8 mouse cellular contexts compared by ENCODE assay signal in genomic region chr7:126585717-126586116, GRCm38 (mm10). TPM values are rescaled to one million over a fixed set of nuclear protein-coding genes. Genes with fewer than 3 reads are reported as not detected.
DNase-seq lines count a peak whose midpoint lies in the region; ATAC-seq and TF ChIP-seq lines count a peak whose summit lies in the region.

Cln3 (minus strand) TSS chr7:126585817.

- no peak within 1 kb of the TSS for H3K9ac ChIP-seq in limb, embryonic 11.5 days (ENCODE audit: low read length)

- no peak for TF ChIP-seq POLR2A in lung, adult 2 months (IDR thresholded peaks at IDR 0.05; ENCODE audit: borderline replicate concordance, extremely low read depth, low read depth, low read length)
- TF ChIP-seq POLR2A in small intestine, adult 2 months (IDR thresholded peaks at IDR 0.05; ENCODE audit: low read depth, low read length), result no peak

- H3K27me3 ChIP-seq in limb, embryonic 11.5 days (ENCODE audit: control insufficient read depth, insufficient read depth, low read length), result no peaks in the 10 kb centered on the region; the same call in 1 of the 2 replicates
- H3K27me3 ChIP-seq in small intestine, adult 2 months (ENCODE audit: control insufficient read depth, insufficient read depth, low read length), result no peaks in the 10 kb centered on the region

- 65% methylated on average over 6 of the region's 6 CpGs for WGBS in lung, adult 2 months
- WGBS in limb, embryonic 11.5 days, result 75% methylated on average over 6 of the region's 6 CpGs
- WGBS in small intestine, adult 2 months, result 77% methylated on average over 6 of the region's 6 CpGs

- peak within 1 kb of the TSS; percentile 31 for H3K4me3 ChIP-seq in lung, adult 2 months (replicated peaks; ENCODE audit: extremely low read depth, low read depth, low read length)
- no peak within 1 kb of the TSS for H3K4me3 ChIP-seq in limb, embryonic 11.5 days (ENCODE audit: low read depth, low read length)
- peak within 1 kb of the TSS; percentile 39 for H3K4me3 ChIP-seq in small intestine, adult 2 months (ENCODE audit: low read depth, low read length)

- no peak within 1 kb of the TSS for H3K4me2 ChIP-seq in limb, embryonic 11.5 days (ENCODE audit: low read depth, severe bottlenecking)

- ATAC-seq in common myeloid progenitor, adult 5-6 weeks (replicated peaks; ENCODE audit: low read depth, poor library complexity, severe bottlenecking), result no peak
- ATAC-seq in limb, embryonic 11.5 days (ENCODE audit: insufficient number of reproducible peaks, low FRiP score, low TSS enrichment, low read depth), result no peak
- ATAC-seq in cerebellum, adult (ENCODE audit: insufficient number of reproducible peaks, low FRiP score, low TSS enrichment), result no peak

- intact Hi-C loops in heart, postnatal 14 days (cut with DNase I), result loop anchor here (2.0 kb wide), 1 partner anchor 113 kb away; no protein-coding TSS in a partner anchor

- H3K36me3 ChIP-seq in limb, embryonic 11.5 days (ENCODE audit: control insufficient read depth, insufficient read depth, low read length), result no peaks in the 10 kb centered on the region
- H3K36me3 ChIP-seq in small intestine, adult 2 months (ENCODE audit: control insufficient read depth, insufficient read depth, low read length), result no peaks in the 10 kb centered on the region

- no peak for DNase-seq in lung, adult 2 months
- no peak for DNase-seq in lung, postnatal 4 days
- DNase-seq in heart, postnatal 14 days, result no peak
- DNase-seq in limb, embryonic 11.5 days (ENCODE audit: low spot score), result no peak
- no peak for DNase-seq in natural killer cell, adult 2 months (ENCODE audit: low spot score in 2 of 2)

- H3K27ac ChIP-seq in limb, embryonic 11.5 days (replicated peaks; ENCODE audit: low read depth, low read length), result no peak within 1 kb of the TSS
- peak within 1 kb of the TSS; percentile 61 for H3K27ac ChIP-seq in small intestine, adult 2 months (ENCODE audit: insufficient read depth, low read depth, low read length)

- H3K9me3 ChIP-seq in limb, embryonic 11.5 days (ENCODE audit: control insufficient read depth, low read length), result no peaks in the 10 kb centered on the region

- TF ChIP-seq CTCF in lung, adult 2 months (IDR thresholded peaks at IDR 0.05; ENCODE audit: insufficient read depth, low read length), result no peak
- no peak for TF ChIP-seq CTCF in small intestine, adult 2 months (IDR thresholded peaks at IDR 0.05; ENCODE audit: extremely low read depth, insufficient read length, insufficient replicate concordance, low read depth, low read length)

- no peaks in the 10 kb centered on the region; the same call in 1 of the 2 replicates for H3K4me1 ChIP-seq in lung, adult 2 months (ENCODE audit: control insufficient read depth, insufficient read depth, low read length)
- H3K4me1 ChIP-seq in limb, embryonic 11.5 days (ENCODE audit: control insufficient read depth, insufficient read depth, low read length), result 0 out of 2 replicates have a peak, but pooled peaks cover 3% of the 10 kb centered on the region
- peaks cover 10% of the 10 kb centered on the region for H3K4me1 ChIP-seq in small intestine, adult 2 months (ENCODE audit: control insufficient read depth, insufficient read depth, insufficient read length, low read length)

RNA-seq across cellular contexts. Expression of gene Cln3, which starts in this region (rescaled TPM):
- 63.8 and 104 TPM in 2 replicates for polyA plus RNA-seq in lung, adult 2 months (2012; rRNA removed)
- 18.1 and 21.2 TPM in 2 replicates for total RNA-seq in common myeloid progenitor, adult 5-6 weeks (2017)
- 10 to 100 TPM; 13.2 to 13.3 TPM for total RNA-seq in heart, postnatal 14 days (2021)
- 27.9 and 33.6 TPM in 2 replicates for polyA plus RNA-seq in limb, embryonic 11.5 days (2014; fragmentation: Nextera tagmentation; extraction: Ambion mirVana)
- polyA plus RNA-seq in small intestine, adult 2 months (2012; rRNA removed), result 24.9 and 55.7 TPM in 2 replicates
